Mouse (Mus musculus) intestine, postnatal 0 days (tissue): ENCODE data around the gene Epo. TPM values are rescaled to one million over a fixed set of nuclear protein-coding genes. Genes with fewer than 3 reads are reported as not detected.

Experiments used
- ATAC-seq: fragments of 200-750 bp; cut with Nextera tagmentation; 2 replicates; pipeline ENCODE4 v1.8.0; 2017; ENCODE audit warnings: mild to moderate bottlenecking, moderate TSS enrichment, moderate library complexity
- H3K27ac ChIP-seq: fragments of 300-500 bp; sonication (generic); 2 replicates; pipeline ENCODE4 v1.5.1; 2014; ENCODE audit warnings: mild to moderate bottlenecking, low read depth, low read length, moderate library complexity
- H3K27me3 ChIP-seq: fragments of 300-500 bp; sonication (generic); replicated peaks from 2 replicates; pipeline ENCODE4 v1.6.1; 2014; ENCODE audit warnings: low read length, mixed read lengths; ENCODE audit not compliant: control insufficient read depth, insufficient read depth
- H3K36me3 ChIP-seq: fragments of 300-500 bp; sonication (generic); 2 replicates; pipeline ENCODE4 v1.6.1; 2014; ENCODE audit warnings: mild to moderate bottlenecking, moderate library complexity; ENCODE audit not compliant: control insufficient read depth, insufficient read depth
- H3K4me1 ChIP-seq: fragments of 300-500 bp; sonication (generic); replicated peaks from 2 replicates; pipeline ENCODE4 v1.6.1; 2014; ENCODE audit warnings: antibody characterized with exemption, low read length, mixed read lengths; ENCODE audit not compliant: control insufficient read depth, insufficient read depth
- H3K4me2 ChIP-seq: fragments of 300-500 bp; sonication (generic); replicated peaks from 2 replicates; pipeline ENCODE4 v1.6.1; 2014; ENCODE audit warnings: low read depth, mild to moderate bottlenecking, moderate library complexity
- H3K4me3 ChIP-seq: fragments of 300-500 bp; sonication (generic); 2 replicates; pipeline ENCODE4 v1.5.1; 2014; ENCODE audit warnings: low read depth, low read length
- H3K9ac ChIP-seq: fragments of 300-500 bp; sonication (generic); 2 replicates; pipeline ENCODE4 v1.6.1; 2014; ENCODE audit warnings: mild to moderate bottlenecking, low read depth, low read length
- H3K9me3 ChIP-seq: fragments of 300-500 bp; sonication (generic); 2 replicates; pipeline ENCODE4 v1.6.1; 2016; ENCODE audit warnings: mixed run types; ENCODE audit not compliant: control insufficient read depth
- CTCF ChIP-seq: sonication (generic); IDR thresholded peaks from 2 replicates; pipeline ENCODE4 v1.5.1; 2016; ENCODE audit warnings: low read depth, mild to moderate bottlenecking, control low read depth, antibody characterized with exemption, moderate library complexity
- WGBS: fragments of 180-500 bp; shearing (Covaris S2); extraction: QIAGEN DNeasy Blood & Tissue Kit; methylation state at CpG from one replicate; pipeline ENCODE4 v1.1.7; 2014; 5-methylcytosine and 5-hydroxymethylcytosine counted together
- polyA plus RNA-seq: library from polyadenylated mRNA; unstranded; fragments of >200 nt; fragmentation: Nextera tagmentation; extraction: Ambion mirVana; gene quantifications from 2 replicates; pipeline ENCODE4 v1.2.1, GENCODE M21; 2015

Epo gene
- polyA plus RNA-seq, 1 experiment from 2014 or later = not detected

- H3K27ac ChIP-seq = no peak overlapping the region
- H3K36me3 ChIP-seq = peaks cover 55% of the 10 kb centered on the region
- H3K4me2 ChIP-seq = 0 out of 2 replicates have a peak overlapping the region, but pooled peaks have one; percentile 71
- H3K9me3 ChIP-seq = no peaks in the 10 kb centered on the region
- no peak for TF ChIP-seq CTCF
- H3K27me3 ChIP-seq = no peaks in the 10 kb centered on the region
- ATAC-seq = no peak
- H3K9ac ChIP-seq = no peak overlapping the region
- H3K4me1 ChIP-seq = 0 out of 2 replicates have a peak, but pooled peaks cover 6% of the 10 kb centered on the region
- WGBS = 76% methylated on average over 15 of the region's 15 CpGs
- no peak overlapping the region for H3K4me3 ChIP-seq
Observed at GRCm38 (mm10) chr5:137529221-137529995, 3.6 kb downstream of the Epo start.

GRCm38 (mm10) chr5:137528247-137528968 is 4.6 kb downstream of the Epo start:
- Histone ChIP-seq H3K27ac (0 out of 2 replicates have a peak overlapping the region, but pooled peaks have one; percentile 28), H3K27me3 (no peaks in the 10 kb centered on the region), H3K4me3 (no peak overlapping the region), H3K4me1 (0 out of 2 replicates have a peak, but pooled peaks cover 6% of the 10 kb centered on the region), H3K36me3 (peaks cover 65% of the 10 kb centered on the region), H3K9me3 (no peaks in the 10 kb centered on the region), H3K9ac (no peak overlapping the region), H3K4me2 (no peak overlapping the region)
- TF ChIP-seq CTCF = no peak
- WGBS = 79% methylated on average over 22 of the region's 22 CpGs
- no peak for ATAC-seq

GRCm38 (mm10) chr5:137527413-137527812 is 5.6 kb downstream of the Epo start:
- no peak for ATAC-seq
- 0 out of 2 replicates have a peak, but pooled peaks cover 6% of the 10 kb centered on the region for H3K4me1 ChIP-seq
- no peaks in the 10 kb centered on the region for H3K9me3 ChIP-seq
- no peak overlapping the region for H3K9ac ChIP-seq
- WGBS = 48% methylated on average over 1 of the region's 1 CpGs
- no peak overlapping the region for H3K4me3 ChIP-seq
- TF ChIP-seq CTCF = no peak
- no peak overlapping the region for H3K27ac ChIP-seq
- H3K4me2 ChIP-seq = no peak overlapping the region
- H3K27me3 ChIP-seq = no peaks in the 10 kb centered on the region
- H3K36me3 ChIP-seq = peaks cover 75% of the 10 kb centered on the region

- TF ChIP-seq CTCF = peak; percentile 35
- Histone ChIP-seq H3K36me3 (peaks cover 85% of the 10 kb centered on the region), H3K4me3 (no peak overlapping the region), H3K9me3 (no peaks in the 10 kb centered on the region), H3K4me2 (no peak overlapping the region), H3K27ac (peak overlapping the region; percentile 21; the same call in 1 of the 2 replicates), H3K27me3 (no peaks in the 10 kb centered on the region), H3K4me1 (0 out of 2 replicates have a peak, but pooled peaks cover 6% of the 10 kb centered on the region), H3K9ac (no peak overlapping the region)
- WGBS = 33% methylated on average over 16 of the region's 16 CpGs
- peak; percentile 36 for ATAC-seq
Observed at GRCm38 (mm10) chr5:137526192-137526936, 6.7 kb downstream of the Epo start.

- H3K27me3 ChIP-seq = no peaks in the 10 kb centered on the region
- no peak overlapping the region for H3K4me3 ChIP-seq
- no peak overlapping the region for H3K27ac ChIP-seq
- H3K4me1 ChIP-seq = 0 out of 2 replicates have a peak, but pooled peaks cover 6% of the 10 kb centered on the region
- H3K9ac ChIP-seq = no peak overlapping the region
- H3K9me3 ChIP-seq = no peaks in the 10 kb centered on the region
- peaks cover 94% of the 10 kb centered on the region for H3K36me3 ChIP-seq
- no peak for TF ChIP-seq CTCF
- no peak overlapping the region for H3K4me2 ChIP-seq
- no peak for ATAC-seq
- 75% methylated on average over 16 of the region's 16 CpGs for WGBS
Observed at GRCm38 (mm10) chr5:137525511-137525910, 7.5 kb downstream of the Epo start.

- Histone ChIP-seq H3K4me2 (no peak overlapping the region), H3K36me3 (peaks cover 95% of the 10 kb centered on the region), H3K27ac (no peak overlapping the region), H3K27me3 (no peaks in the 10 kb centered on the region), H3K9ac (no peak overlapping the region), H3K4me3 (no peak overlapping the region), H3K4me1 (no peaks in the 10 kb centered on the region), H3K9me3 (no peaks in the 10 kb centered on the region)
- TF ChIP-seq CTCF = no peak
- no peak for ATAC-seq
- WGBS = 85% methylated on average over 13 of the region's 13 CpGs
Observed at GRCm38 (mm10) chr5:137524671-137525070, 8.4 kb downstream of the Epo start.
